Mouse (Mus musculus) kidney, postnatal 0 days (tissue): ENCODE measurements around the gene C1qtnf7. TPM values are rescaled to one million over a fixed set of nuclear protein-coding genes. Genes with fewer than 3 reads are reported as not detected.

Experiments
- ATAC-seq: fragments of 200-750 bp; cut with Nextera tagmentation; replicated peaks from 2 replicates; pipeline ENCODE4 v1.8.0; 2017; ENCODE audit warnings: low read depth, moderate number of reproducible peaks, moderate TSS enrichment, moderate library complexity; ENCODE audit not compliant: low FRiP score
- DNase-seq: peaks from one replicate; pipeline ENCODE4 v3.0.0-alpha.2; 2016; ENCODE audit warnings: low spot score
- H3K27ac ChIP-seq: fragments of 300-500 bp; sonication (generic); 2 replicates; pipeline ENCODE4 v1.5.1; 2014; ENCODE audit warnings: mild to moderate bottlenecking
- H3K27me3 ChIP-seq: fragments of 300-500 bp; sonication (generic); 2 replicates; pipeline ENCODE4 v1.6.1; 2014; ENCODE audit warnings: low read length, mixed read lengths; ENCODE audit not compliant: insufficient read depth
- H3K36me3 ChIP-seq: fragments of 300-500 bp; sonication (generic); 2 replicates; pipeline ENCODE4 v1.6.1; 2014; ENCODE audit warnings: low read length, mixed read lengths; ENCODE audit not compliant: insufficient read depth
- H3K4me1 ChIP-seq: fragments of 300-500 bp; sonication (generic); replicated peaks from 2 replicates; pipeline ENCODE4 v1.6.1; 2014; ENCODE audit warnings: antibody characterized with exemption, low read length, mixed read lengths; ENCODE audit not compliant: insufficient read depth
- H3K4me2 ChIP-seq: fragments of 300-500 bp; sonication (generic); 2 replicates; pipeline ENCODE4 v1.6.1; 2014; ENCODE audit warnings: mild to moderate bottlenecking, low read length, moderate library complexity, mixed read lengths
- H3K4me3 ChIP-seq: fragments of 300-500 bp; sonication (generic); replicated peaks from 2 replicates; pipeline ENCODE4 v1.5.1; 2014; ENCODE audit warnings: low read depth, low read length
- H3K9ac ChIP-seq: fragments of 300-500 bp; sonication (generic); 2 replicates; pipeline ENCODE4 v1.6.1; 2014; ENCODE audit warnings: low read depth, low read length
- H3K9me3 ChIP-seq: fragments of 300-500 bp; sonication (generic); replicated peaks from 2 replicates; pipeline ENCODE4 v1.6.1; 2016; ENCODE audit warnings: low read length, inconsistent platforms, mixed read lengths
- CTCF ChIP-seq: IDR thresholded peaks from 2 replicates; pipeline ENCODE4 v1.5.1; 2016; ENCODE audit warnings: antibody characterized with exemption, low read depth, mild to moderate bottlenecking, moderate library complexity
- WGBS: fragments of 180-500 bp; shearing (Covaris S2); extraction: QIAGEN DNeasy Blood & Tissue Kit; methylation state at CpG from one replicate; pipeline ENCODE4 v1.1.7; 2014; 5-methylcytosine and 5-hydroxymethylcytosine counted together
- polyA plus RNA-seq: library from polyadenylated mRNA; unstranded; fragments of >200 nt; fragmentation: Nextera tagmentation; extraction: Ambion mirVana; gene quantifications from 2 replicates; pipeline ENCODE4 v1.2.1, GENCODE M21; 2015

Gene C1qtnf7
- polyA plus RNA-seq = 14.8 and 15.6 TPM in 2 replicates

- Histone ChIP-seq H3K4me1 (peaks cover 3% of the 10 kb centered on the region; the same call in 1 of the 2 replicates), H3K4me2 (peak within 1 kb of the TSS; percentile 57), H3K27me3 (no peaks in the 10 kb centered on the region), H3K9ac (peak within 1 kb of the TSS; percentile 43), H3K9me3 (no peaks in the 10 kb centered on the region), H3K36me3 (no peaks in the 10 kb centered on the region), H3K27ac (peak within 1 kb of the TSS; percentile 64), H3K4me3 (peak within 1 kb of the TSS; percentile 29)
- DNase-seq (peak; percentile 78), ATAC-seq (0 out of 2 replicates have a peak, but pooled peaks have one; percentile 40)
- TF ChIP-seq CTCF = no peak
- WGBS = 6% methylated on average over 15 of the region's 15 CpGs
These were observed at the start of gene C1qtnf7 for GRCm38 (mm10) chr5:43515401-43515976. Gene C1qtnf7, plus strand, starts transcription at chr5:43515538.

- H3K4me2 ChIP-seq = no peak overlapping the region
- no peak overlapping the region for H3K27ac ChIP-seq
- ATAC-seq (no peak), DNase-seq (no peak)
- H3K4me3 ChIP-seq = no peak overlapping the region
- TF ChIP-seq CTCF = no peak
- H3K36me3 ChIP-seq = no peaks in the 10 kb centered on the region
- H3K9me3 ChIP-seq = no peaks in the 10 kb centered on the region
- H3K27me3 ChIP-seq = no peaks in the 10 kb centered on the region
- H3K4me1 ChIP-seq = no peaks in the 10 kb centered on the region
- 97% methylated on average over 2 of the region's 2 CpGs for WGBS
- H3K9ac ChIP-seq = no peak overlapping the region
These were observed 48.6 kb upstream of the C1qtnf7 start for GRCm38 (mm10) chr5:43466762-43467161.

- Histone ChIP-seq H3K9me3 (no peaks in the 10 kb centered on the region), H3K36me3 (no peaks in the 10 kb centered on the region), H3K9ac (no peak overlapping the region), H3K4me3 (no peak overlapping the region), H3K4me2 (no peak overlapping the region), H3K4me1 (no peaks in the 10 kb centered on the region), H3K27me3 (no peaks in the 10 kb centered on the region), H3K27ac (no peak overlapping the region)
- 70% methylated on average over 3 of the region's 3 CpGs for WGBS
- DNase-seq (no peak), ATAC-seq (no peak)
- no peak for TF ChIP-seq CTCF
These were observed 48.1 kb upstream of the C1qtnf7 start for GRCm38 (mm10) chr5:43467214-43467613.

- WGBS = 20% methylated on average over 10 of the region's 10 CpGs
- DNase-seq (peak; percentile 51), ATAC-seq (no peak; the same call in 1 of the 2 replicates)
- no peaks in the 10 kb centered on the region for H3K4me1 ChIP-seq
- H3K27ac ChIP-seq = no peak overlapping the region
- H3K9ac ChIP-seq = no peak overlapping the region
- no peaks in the 10 kb centered on the region for H3K9me3 ChIP-seq
- no peak for TF ChIP-seq CTCF
- no peaks in the 10 kb centered on the region for H3K36me3 ChIP-seq
- H3K4me3 ChIP-seq = no peak overlapping the region
- H3K27me3 ChIP-seq = no peaks in the 10 kb centered on the region
- no peak overlapping the region for H3K4me2 ChIP-seq
These were observed 46.4 kb upstream of the C1qtnf7 start for GRCm38 (mm10) chr5:43468937-43469336.

- WGBS = 77% methylated on average over 5 of the region's 5 CpGs
- Histone ChIP-seq H3K27ac (no peak overlapping the region), H3K9me3 (no peaks in the 10 kb centered on the region), H3K4me1 (no peaks in the 10 kb centered on the region), H3K4me3 (no peak overlapping the region), H3K27me3 (no peaks in the 10 kb centered on the region), H3K9ac (no peak overlapping the region), H3K4me2 (no peak overlapping the region), H3K36me3 (no peaks in the 10 kb centered on the region)
- no peak for ATAC-seq
- DNase-seq = no peak
- no peak for TF ChIP-seq CTCF
These were observed 37.4 kb upstream of the C1qtnf7 start for GRCm38 (mm10) chr5:43477953-43478352.

- no peak overlapping the region for H3K4me3 ChIP-seq
- no peak overlapping the region for H3K9ac ChIP-seq
These were observed 35.3 kb upstream of the C1qtnf7 start for GRCm38 (mm10) chr5:43480046-43480445.

GRCm38 (mm10) chr5:43480786-43481185 is 34.6 kb upstream of the C1qtnf7 start:
- no peak for TF ChIP-seq CTCF
- Histone ChIP-seq H3K4me2 (no peak overlapping the region), H3K27ac (no peak overlapping the region), H3K27me3 (no peaks in the 10 kb centered on the region), H3K36me3 (no peaks in the 10 kb centered on the region), H3K9ac (no peak overlapping the region), H3K4me3 (no peak overlapping the region), H3K4me1 (no peaks in the 10 kb centered on the region), H3K9me3 (no peaks in the 10 kb centered on the region)
- ATAC-seq = no peak
- DNase-seq = no peak
- 19% methylated on average over 2 of the region's 2 CpGs for WGBS

More at GRCm38 (mm10) chr5:43480046-43480445, 35.3 kb upstream of the C1qtnf7 start:
- Histone ChIP-seq H3K27me3 (no peaks in the 10 kb centered on the region), H3K9me3 (no peaks in the 10 kb centered on the region), H3K4me1 (no peaks in the 10 kb centered on the region), H3K27ac (no peak overlapping the region), H3K36me3 (no peaks in the 10 kb centered on the region), H3K4me2 (no peak overlapping the region)
- no peak for DNase-seq
- no peak for ATAC-seq
- no peak for TF ChIP-seq CTCF
- WGBS = 42% methylated on average over 3 of the region's 3 CpGs
